Mouse (Mus musculus) brain, embryonic 14.5 days (tissue): Measurements from ENCODE around the gene 4930432K21Rik. TPM values are rescaled to one million over a fixed set of nuclear protein-coding genes. Genes with fewer than 3 reads are reported as not detected.

Experiments used
- DNase-seq: peaks from one replicate; pipeline ENCODE4 v3.0.0-alpha.2; 2011; ENCODE audit warnings: low read depth
- CTCF ChIP-seq: fragments of 200-500 bp; IDR thresholded peaks from 2 replicates; pipeline ENCODE4 v1.5.1; 2012; ENCODE audit warnings: inconsistent platforms, mild to moderate bottlenecking, moderate library complexity, borderline replicate concordance; ENCODE audit not compliant: insufficient read depth, insufficient read length; ENCODE audit errors: extremely low read depth
- POLR2A ChIP-seq: fragments of 200-500 bp; IDR thresholded peaks from 2 replicates; pipeline ENCODE4 v1.6.1; 2012; ENCODE audit warnings: mild to moderate bottlenecking, inconsistent platforms, borderline replicate concordance; ENCODE audit not compliant: poor library complexity, insufficient read depth, insufficient read length, severe bottlenecking; ENCODE audit errors: extremely low read depth
- polyA plus RNA-seq: library from polyadenylated mRNA; depleted of rRNA; stranded (reverse); fragments of >200 nt; gene quantifications from 2 replicates; pipeline ENCODE4 v1.2.3, GENCODE M21; 2012

Gene 4930432K21Rik
- polyA plus RNA-seq, 1 experiment, result 2.1 TPM

DNA sequence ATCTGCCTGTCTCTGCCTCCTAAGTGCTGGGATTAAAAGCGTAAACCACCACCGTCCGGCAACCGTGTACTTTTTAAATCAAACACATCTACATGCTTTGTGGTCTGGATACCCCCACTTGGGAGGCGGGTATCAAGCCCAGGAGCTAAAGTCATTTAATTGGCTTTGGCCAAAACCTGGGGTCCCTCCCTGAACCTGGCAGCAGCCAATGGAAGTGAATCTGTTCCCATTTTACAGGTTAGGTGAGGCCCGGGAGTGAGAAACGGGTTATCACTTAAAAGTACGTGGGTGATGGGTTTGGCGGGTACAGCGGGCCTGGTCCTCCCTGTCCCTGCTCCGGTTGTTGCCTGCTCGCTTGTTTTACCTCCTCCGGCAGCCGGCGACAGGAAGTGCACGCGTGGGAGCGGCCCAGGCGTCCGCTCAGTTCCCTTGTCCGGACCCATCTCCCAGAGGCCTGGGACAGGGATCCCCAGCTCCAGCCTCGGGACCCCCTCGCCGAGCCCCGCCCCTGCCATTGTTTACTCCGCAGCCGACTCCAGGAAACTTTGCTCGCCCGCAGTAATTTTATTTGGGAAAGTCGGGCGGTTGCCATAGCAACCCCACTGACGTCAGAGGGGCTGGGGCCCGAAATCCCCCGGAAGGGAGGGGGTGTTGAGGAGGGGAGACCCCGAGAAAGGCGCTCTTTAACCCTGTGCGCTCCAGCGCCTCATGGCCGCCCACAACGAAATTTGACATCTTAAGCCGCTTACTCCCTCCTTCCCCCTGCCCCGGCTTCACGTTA is 49.5 kb downstream of the 4930432K21Rik start:
- peak; percentile 96 for DNase-seq
- TF ChIP-seq CTCF (no peak), POLR2A (no peak)

- DNase-seq, result peak; percentile 94
- TF ChIP-seq POLR2A, result no peak
- no peak for TF ChIP-seq CTCF
These were observed 50.3 kb downstream of the 4930432K21Rik start for GRCm38 (mm10) chr8:84197922-84198774.

DNA sequence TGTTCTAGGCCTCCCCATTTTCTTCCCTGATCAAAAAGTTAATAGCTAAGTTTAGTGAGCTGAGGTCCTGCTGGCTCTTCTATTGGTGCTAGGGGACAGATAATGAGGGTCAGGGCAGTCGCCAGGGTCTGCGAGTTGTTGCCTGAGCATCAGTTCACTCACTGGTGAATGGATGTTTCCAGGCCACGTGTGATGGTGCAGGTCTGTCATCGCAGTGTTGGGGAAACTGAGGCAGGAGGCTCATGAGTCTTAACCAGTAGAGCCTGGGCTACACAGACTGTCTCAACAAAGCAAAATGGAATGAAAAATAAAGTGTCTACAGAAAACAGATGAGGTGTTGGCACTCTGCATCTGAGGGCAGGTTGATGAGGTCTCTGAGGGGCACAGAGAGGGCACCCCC is 51.0 kb downstream of the 4930432K21Rik start:
- DNase-seq, result no peak
- TF ChIP-seq POLR2A (no peak), CTCF (no peak)

GRCm38 (mm10) chr8:84199348-84200125 is 51.7 kb downstream of the 4930432K21Rik start:
- DNase-seq, result no peak
- no peak for TF ChIP-seq CTCF
- no peak for TF ChIP-seq POLR2A

GRCm38 (mm10) chr8:84200126-84200555 is 52.3 kb downstream of the 4930432K21Rik start:
- peak; percentile 86 for DNase-seq
- TF ChIP-seq POLR2A (no peak), CTCF (no peak)

GRCm38 (mm10) chr8:84200652-84201544 is 53.1 kb downstream of the 4930432K21Rik start:
- peak; percentile 37; the same call in 1 of the 2 replicates for TF ChIP-seq POLR2A
- TF ChIP-seq CTCF, result no peak
- DNase-seq, result peak; percentile 66

DNA sequence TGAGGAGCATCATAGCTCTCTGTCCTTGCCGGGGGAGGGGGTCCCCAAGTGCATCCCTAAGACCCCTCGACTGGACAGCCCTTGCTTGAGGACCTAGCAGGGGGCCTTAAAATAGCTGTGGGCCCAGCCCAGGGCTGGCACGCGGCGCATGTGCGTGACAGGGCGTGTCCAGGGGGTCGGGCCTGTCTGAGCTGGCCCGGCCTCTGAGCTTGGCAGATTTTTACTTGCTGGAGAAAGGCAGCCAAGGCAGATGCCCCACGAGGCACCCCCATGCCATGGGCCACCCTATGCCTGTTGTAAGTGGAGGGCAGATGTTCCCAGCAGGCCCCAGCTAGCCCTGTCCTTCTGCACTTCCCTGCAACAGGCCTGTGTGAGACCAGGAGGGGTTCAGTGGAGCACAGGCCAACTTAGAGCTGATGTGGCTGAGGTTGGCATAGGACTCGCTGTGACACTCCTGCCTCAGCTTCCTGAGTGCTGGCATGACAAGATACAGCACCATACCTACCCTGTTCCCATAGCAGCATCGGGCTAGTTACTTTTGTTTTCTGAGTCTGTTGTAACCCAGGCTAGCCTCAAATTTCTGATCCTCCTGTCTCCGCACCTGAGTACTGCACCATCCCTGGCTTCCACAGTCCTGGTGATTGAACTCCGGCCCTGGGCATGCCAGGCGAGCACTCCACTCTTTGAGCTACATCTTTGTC is 53.9 kb downstream of the 4930432K21Rik start:
- DNase-seq, result peak; percentile 60
- TF ChIP-seq POLR2A (no peak), CTCF (no peak)

- no peak for TF ChIP-seq POLR2A
- no peak for TF ChIP-seq CTCF
- no peak for DNase-seq
These were observed 54.6 kb downstream of the 4930432K21Rik start for GRCm38 (mm10) chr8:84202466-84202865.
